Mouse (Mus musculus): ENCODE data around the gene Echdc3. TPM values are rescaled to one million over a fixed set of nuclear protein-coding genes. Genes with fewer than 3 reads are reported as not detected.

The Echdc3 gene
- polyA plus RNA-seq, 1 experiment from 2014 or later, result 12.1 TPM

GRCm38 (mm10) chr2:6188891-6189674 lies 23.8 kb downstream of the Echdc3 start:
- H3K27ac ChIP-seq (ENCODE audit: low read length), result no peak overlapping the region
- no peak overlapping the region for H3K4me2 ChIP-seq (ENCODE audit: low read depth, low read length)
- peaks cover 6% of the 10 kb centered on the region for H3K9me3 ChIP-seq (replicated peaks; ENCODE audit: control insufficient read depth, low read length)
- 81% methylated on average over 11 of the region's 11 CpGs for WGBS
- H3K36me3 ChIP-seq (ENCODE audit: control insufficient read depth, insufficient read depth, low read length), result no peaks in the 10 kb centered on the region
- ATAC-seq (ENCODE audit: insufficient read depth, low FRiP score), result no peak
- H3K4me1 ChIP-seq (ENCODE audit: control insufficient read depth, insufficient read depth, low read length), result no peaks in the 10 kb centered on the region
- no peak overlapping the region for H3K4me3 ChIP-seq (replicated peaks; ENCODE audit: low read length)
- no peak overlapping the region for H3K9ac ChIP-seq (ENCODE audit: low read length)
- no peaks in the 10 kb centered on the region for H3K27me3 ChIP-seq (ENCODE audit: control insufficient read depth, insufficient read depth, low read length)

- 75% methylated on average over 11 of the region's 11 CpGs for WGBS
Observed at GRCm38 (mm10) chr2:6187418-6187817, 25.4 kb downstream of the Echdc3 start.

GRCm38 (mm10) chr2:6186913-6187312 lies 25.9 kb downstream of the Echdc3 start:
- no peak overlapping the region for H3K4me2 ChIP-seq (ENCODE audit: low read depth, low read length)
- H3K4me1 ChIP-seq (ENCODE audit: control insufficient read depth, insufficient read depth, low read length), result no peaks in the 10 kb centered on the region
- no peak for ATAC-seq (ENCODE audit: insufficient read depth, low FRiP score)
- H3K4me3 ChIP-seq (replicated peaks; ENCODE audit: low read length), result no peak overlapping the region
- WGBS, result 43% methylated on average over 4 of the region's 4 CpGs
- H3K27me3 ChIP-seq (ENCODE audit: control insufficient read depth, insufficient read depth, low read length), result no peaks in the 10 kb centered on the region
- H3K9ac ChIP-seq (ENCODE audit: low read length), result no peak overlapping the region
- peaks cover 6% of the 10 kb centered on the region for H3K9me3 ChIP-seq (replicated peaks; ENCODE audit: control insufficient read depth, low read length)
- H3K36me3 ChIP-seq (ENCODE audit: control insufficient read depth, insufficient read depth, low read length), result no peaks in the 10 kb centered on the region
- no peak overlapping the region for H3K27ac ChIP-seq (ENCODE audit: low read length)

More at GRCm38 (mm10) chr2:6187418-6187817, 25.4 kb downstream of the Echdc3 start:
- Histone ChIP-seq H3K4me3 (replicated peaks; ENCODE audit: low read length) (no peak overlapping the region), H3K4me1 (ENCODE audit: control insufficient read depth, insufficient read depth, low read length) (no peaks in the 10 kb centered on the region), H3K27ac (ENCODE audit: low read length) (no peak overlapping the region), H3K36me3 (ENCODE audit: control insufficient read depth, insufficient read depth, low read length) (no peaks in the 10 kb centered on the region), H3K27me3 (ENCODE audit: control insufficient read depth, insufficient read depth, low read length) (no peaks in the 10 kb centered on the region), H3K4me2 (ENCODE audit: low read depth, low read length) (no peak overlapping the region), H3K9ac (ENCODE audit: low read length) (no peak overlapping the region), H3K9me3 (replicated peaks; ENCODE audit: control insufficient read depth, low read length) (peaks cover 6% of the 10 kb centered on the region)
- no peak for ATAC-seq (ENCODE audit: insufficient read depth, low FRiP score)

GRCm38 (mm10) chr2:6179749-6180117 lies 33.1 kb downstream of the Echdc3 start:
- WGBS, result 75% methylated on average over 1 of the region's 1 CpGs
- Histone ChIP-seq H3K4me3 (replicated peaks; ENCODE audit: low read length) (no peak overlapping the region), H3K9me3 (replicated peaks; ENCODE audit: control insufficient read depth, low read length) (peaks cover 4% of the 10 kb centered on the region), H3K4me2 (ENCODE audit: low read depth, low read length) (no peak overlapping the region), H3K36me3 (ENCODE audit: control insufficient read depth, insufficient read depth, low read length) (no peaks in the 10 kb centered on the region), H3K9ac (ENCODE audit: low read length) (no peak overlapping the region), H3K27me3 (ENCODE audit: control insufficient read depth, insufficient read depth, low read length) (no peaks in the 10 kb centered on the region), H3K4me1 (ENCODE audit: control insufficient read depth, insufficient read depth, low read length) (no peaks in the 10 kb centered on the region), H3K27ac (ENCODE audit: low read length) (no peak overlapping the region)
- no peak for ATAC-seq (ENCODE audit: insufficient read depth, low FRiP score)

- no peaks in the 10 kb centered on the region for H3K27me3 ChIP-seq (ENCODE audit: control insufficient read depth, insufficient read depth, low read length)
- no peak overlapping the region for H3K9ac ChIP-seq (ENCODE audit: low read length)
- no peak overlapping the region for H3K4me2 ChIP-seq (ENCODE audit: low read depth, low read length)
- no peak overlapping the region for H3K27ac ChIP-seq (ENCODE audit: low read length)
- WGBS, result 76% methylated on average over 16 of the region's 16 CpGs
- no peaks in the 10 kb centered on the region for H3K4me1 ChIP-seq (ENCODE audit: control insufficient read depth, insufficient read depth, low read length)
- no peaks in the 10 kb centered on the region for H3K36me3 ChIP-seq (ENCODE audit: control insufficient read depth, insufficient read depth, low read length)
- ATAC-seq (ENCODE audit: insufficient read depth, low FRiP score), result no peak
- no peaks in the 10 kb centered on the region for H3K9me3 ChIP-seq (replicated peaks; ENCODE audit: control insufficient read depth, low read length)
- no peak overlapping the region for H3K4me3 ChIP-seq (replicated peaks; ENCODE audit: low read length)
Observed at GRCm38 (mm10) chr2:6178901-6179748, 33.7 kb downstream of the Echdc3 start.

- no peak for ATAC-seq (ENCODE audit: insufficient read depth, low FRiP score)
- 0 out of 2 replicates have a peak, but pooled peaks cover 4% of the 10 kb centered on the region for H3K9me3 ChIP-seq (replicated peaks; ENCODE audit: control insufficient read depth, low read length)
- H3K9ac ChIP-seq (ENCODE audit: low read length), result no peak overlapping the region
- no peaks in the 10 kb centered on the region for H3K4me1 ChIP-seq (ENCODE audit: control insufficient read depth, insufficient read depth, low read length)
- no peak overlapping the region for H3K4me3 ChIP-seq (replicated peaks; ENCODE audit: low read length)
- H3K4me2 ChIP-seq (ENCODE audit: low read depth, low read length), result no peak overlapping the region
- no peak overlapping the region for H3K27ac ChIP-seq (ENCODE audit: low read length)
- H3K36me3 ChIP-seq (ENCODE audit: control insufficient read depth, insufficient read depth, low read length), result no peaks in the 10 kb centered on the region
- no peaks in the 10 kb centered on the region for H3K27me3 ChIP-seq (ENCODE audit: control insufficient read depth, insufficient read depth, low read length)
- WGBS, result 62% methylated on average over 3 of the region's 3 CpGs
Observed at GRCm38 (mm10) chr2:6173013-6173412, 39.8 kb downstream of the Echdc3 start.

GRCm38 (mm10) chr2:6168560-6168959 lies 44.3 kb downstream of the Echdc3 start:
- H3K9me3 ChIP-seq (replicated peaks; ENCODE audit: control insufficient read depth, low read length), result 0 out of 2 replicates have a peak, but pooled peaks cover 4% of the 10 kb centered on the region
- H3K4me3 ChIP-seq (replicated peaks; ENCODE audit: low read length), result no peak overlapping the region
- 85% methylated on average over 2 of the region's 2 CpGs for WGBS
- no peak overlapping the region for H3K4me2 ChIP-seq (ENCODE audit: low read depth, low read length)
- no peak overlapping the region for H3K9ac ChIP-seq (ENCODE audit: low read length)
- H3K27me3 ChIP-seq (ENCODE audit: control insufficient read depth, insufficient read depth, low read length), result no peaks in the 10 kb centered on the region
- H3K27ac ChIP-seq (ENCODE audit: low read length), result no peak overlapping the region
- ATAC-seq (ENCODE audit: insufficient read depth, low FRiP score), result no peak
- peaks cover 4% of the 10 kb centered on the region for H3K4me1 ChIP-seq (ENCODE audit: control insufficient read depth, insufficient read depth, low read length)
- no peaks in the 10 kb centered on the region for H3K36me3 ChIP-seq (ENCODE audit: control insufficient read depth, insufficient read depth, low read length)

GRCm38 (mm10) chr2:6167843-6168558 lies 44.8 kb downstream of the Echdc3 start:
- Histone ChIP-seq H3K9me3 (replicated peaks; ENCODE audit: control insufficient read depth, low read length) (0 out of 2 replicates have a peak, but pooled peaks cover 4% of the 10 kb centered on the region), H3K9ac (ENCODE audit: low read length) (no peak overlapping the region), H3K4me3 (replicated peaks; ENCODE audit: low read length) (no peak overlapping the region), H3K27ac (ENCODE audit: low read length) (no peak overlapping the region), H3K4me1 (ENCODE audit: control insufficient read depth, insufficient read depth, low read length) (peaks cover 4% of the 10 kb centered on the region), H3K27me3 (ENCODE audit: control insufficient read depth, insufficient read depth, low read length) (no peaks in the 10 kb centered on the region), H3K36me3 (ENCODE audit: control insufficient read depth, insufficient read depth, low read length) (no peaks in the 10 kb centered on the region), H3K4me2 (ENCODE audit: low read depth, low read length) (no peak overlapping the region)
- ATAC-seq (ENCODE audit: insufficient read depth, low FRiP score), result peak; percentile 23; the same call in 1 of the 2 replicates
- WGBS, result 21% methylated on average over 5 of the region's 5 CpGs

Data from stomach, embryonic 16.5 days (tissue).